Mouse (Mus musculus): ENCODE measurements around the gene Celsr1.

GRCm38 (mm10) chr15:86004048-86004447, 29.5 kb downstream of the Celsr1 start:
- TF ChIP-seq MAX (IDR thresholded peaks at IDR 0.05) (no peak), CTCF (IDR thresholded peaks at IDR 0.05; ENCODE audit: control insufficient read depth, insufficient read depth, insufficient read length) (no peak), CEBPB (IDR thresholded peaks at IDR 0.05; ENCODE audit: low read depth) (no peak), MYOG (IDR thresholded peaks at IDR 0.05; ENCODE audit: control insufficient read depth, extremely low read depth, insufficient read length) (no peak), MYOD1 (IDR thresholded peaks at IDR 0.05; ENCODE audit: control insufficient read depth, insufficient read length, low read depth) (no peak)

Data from C2C12 (cell line).